Mouse (Mus musculus) ES-Bruce4 (cell line): ENCODE results near the gene Nfam1.

ENCODE experiments used
- CTCF ChIP-seq: IDR thresholded peaks from one replicate; pipeline ENCODE4 v1.8.1; 2011; ENCODE audit warnings: low read depth, low read length
- POLR2A ChIP-seq: IDR thresholded peaks from one replicate; pipeline ENCODE4 v1.8.1; 2011; ENCODE audit warnings: low read length; ENCODE audit not compliant: insufficient read depth

GRCm38 (mm10) chr15:82956310-82956709 lies 76.8 kb downstream of the Nfam1 start:
- TF ChIP-seq CTCF (no peak), POLR2A (no peak)
